Mouse (Mus musculus) brain, embryonic 14.5 days (tissue): ENCODE measurements around the gene Grhl3.

ENCODE experiments used
- CTCF ChIP-seq: fragments of 200-500 bp; IDR thresholded peaks from 2 replicates; pipeline ENCODE4 v1.5.1; 2012; ENCODE audit warnings: inconsistent platforms, mild to moderate bottlenecking, moderate library complexity, borderline replicate concordance; ENCODE audit not compliant: insufficient read depth, insufficient read length; ENCODE audit errors: extremely low read depth
- POLR2A ChIP-seq: fragments of 200-500 bp; IDR thresholded peaks from 2 replicates; pipeline ENCODE4 v1.6.1; 2012; ENCODE audit warnings: mild to moderate bottlenecking, inconsistent platforms, borderline replicate concordance; ENCODE audit not compliant: poor library complexity, insufficient read depth, insufficient read length, severe bottlenecking; ENCODE audit errors: extremely low read depth

DNA sequence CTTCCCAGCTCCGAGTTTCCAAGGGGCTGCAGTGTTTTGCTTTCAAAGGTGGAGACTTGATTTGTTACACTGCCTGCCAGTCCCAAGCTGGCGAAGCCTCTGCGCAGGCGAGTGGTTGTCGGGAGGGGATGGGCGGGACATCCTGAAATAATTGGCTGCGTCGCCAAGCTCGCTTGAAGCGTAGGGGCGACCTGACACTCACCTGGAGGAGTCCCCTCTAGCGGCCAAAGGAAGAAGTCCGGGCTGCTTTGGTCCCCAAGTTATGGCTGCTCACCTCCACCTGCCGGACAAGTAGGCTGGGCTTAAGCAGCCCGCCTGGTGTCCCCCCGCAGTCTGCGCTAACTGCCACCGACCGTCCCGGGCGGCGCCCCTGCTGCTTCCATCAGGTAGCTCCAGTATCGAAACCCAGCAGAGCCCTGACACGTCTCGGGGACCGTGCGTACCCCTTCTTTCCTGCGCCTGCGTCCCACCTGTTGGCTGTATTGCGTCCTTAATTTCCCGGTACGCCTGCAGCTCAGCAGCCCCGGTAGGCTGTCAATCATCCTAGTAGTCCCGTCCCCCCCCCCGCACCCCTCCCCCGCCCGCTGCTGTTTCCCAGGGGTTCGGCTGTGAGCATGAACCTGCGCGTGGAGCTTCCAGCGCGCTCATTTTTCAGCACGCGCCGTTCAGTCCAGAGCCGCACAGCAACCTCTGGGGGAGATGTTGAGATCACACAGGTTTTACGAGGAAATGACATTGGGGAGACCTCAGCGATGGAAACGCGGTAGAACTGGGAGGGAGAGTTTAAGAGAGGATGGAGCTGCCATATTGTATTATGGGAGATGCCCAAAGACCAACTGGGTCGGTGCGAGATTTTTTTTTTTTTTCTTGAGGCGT is 78.7 kb downstream of the Grhl3 start, which contains the start of the genes Stpg1 and Nipal3:
- peak; percentile 65 for TF ChIP-seq CTCF
- TF ChIP-seq POLR2A = no peak
